Mouse (Mus musculus) cortical plate, adult 2 months (tissue): Measurements from ENCODE around the gene AC134908.4. TPM values are rescaled to one million over a fixed set of nuclear protein-coding genes. Genes with fewer than 3 reads are reported as not detected.

Experiments used
- H3K27ac ChIP-seq: fragments of 200-500 bp; 2 replicates; pipeline ENCODE4 v1.5.1; 2012; ENCODE audit warnings: low read length, control low read depth, inconsistent platforms; ENCODE audit not compliant: insufficient read depth
- H3K4me1 ChIP-seq: fragments of 200-500 bp; 2 replicates; pipeline ENCODE4 v1.6.1; 2011; ENCODE audit warnings: low read length; ENCODE audit not compliant: control insufficient read depth, insufficient read depth
- H3K4me3 ChIP-seq: fragments of 200-500 bp; 2 replicates; pipeline ENCODE4 v1.5.1; 2011; ENCODE audit warnings: mild to moderate bottlenecking, low read length, control low read depth; ENCODE audit not compliant: insufficient read depth
- CTCF ChIP-seq: fragments of 200-500 bp; IDR thresholded peaks from 2 replicates; pipeline ENCODE4 v1.5.1; 2011; ENCODE audit warnings: mild to moderate bottlenecking, control low read depth, low read length; ENCODE audit not compliant: insufficient read depth; ENCODE audit errors: extremely low read depth
- POLR2A ChIP-seq: fragments of 200-500 bp; IDR thresholded peaks from 2 replicates; pipeline ENCODE4 v1.6.1; 2011; ENCODE audit warnings: mild to moderate bottlenecking, low read length, control low read depth; ENCODE audit not compliant: insufficient read depth; ENCODE audit errors: extremely low read depth
- polyA plus RNA-seq: library from polyadenylated mRNA; depleted of rRNA; stranded (reverse); fragments of >200 nt; gene quantifications from 2 replicates; pipeline ENCODE4 v1.2.3, GENCODE M21; 2012

The AC134908.4 gene
- polyA plus RNA-seq, 1 experiment: 4.0 TPM

- peak overlapping the region; percentile 41 for H3K4me3 ChIP-seq
- peaks cover 4% of the 10 kb centered on the region for H3K4me1 ChIP-seq
- peak overlapping the region; percentile 82; the same call in 1 of the 2 replicates for H3K27ac ChIP-seq
- no peak for TF ChIP-seq CTCF
- TF ChIP-seq POLR2A: no peak
These were observed 832 bp upstream of the AC134908.4 start for GRCm38 (mm10) chr17:25796211-25796771.

GRCm38 (mm10) chr17:25794998-25795397 is 461 bp downstream of the AC134908.4 start:
- TF ChIP-seq CTCF: no peak
- no peak for TF ChIP-seq POLR2A
- peak overlapping the region; percentile 17; the same call in 1 of the 2 replicates for H3K4me3 ChIP-seq
- H3K4me1 ChIP-seq: peaks cover 5% of the 10 kb centered on the region
- H3K27ac ChIP-seq: peak overlapping the region; percentile 75

DNA sequence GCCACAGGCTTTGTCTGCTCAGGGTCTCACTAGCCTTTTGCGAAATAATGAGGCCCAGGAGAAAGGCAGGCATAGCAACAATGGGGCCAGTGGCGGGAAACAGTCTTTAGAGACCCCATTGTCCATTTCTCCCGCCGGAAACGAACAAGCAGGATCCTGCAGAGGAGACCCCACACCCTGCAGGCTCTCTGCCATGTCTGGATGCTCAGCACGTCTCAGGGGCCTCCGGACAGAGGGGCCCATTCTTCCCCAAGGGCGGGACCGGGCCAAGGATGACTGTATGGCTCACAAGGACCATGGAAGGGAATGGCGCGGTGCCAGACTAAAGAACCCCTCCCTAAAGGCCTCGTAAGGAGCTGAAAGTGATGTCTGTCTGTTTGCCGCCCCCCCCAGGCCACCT is 1.3 kb downstream of the AC134908.4 start:
- TF ChIP-seq CTCF (no peak), POLR2A (no peak)
- Histone ChIP-seq H3K27ac (no peak overlapping the region), H3K4me3 (no peak overlapping the region), H3K4me1 (peaks cover 5% of the 10 kb centered on the region)

GRCm38 (mm10) chr17:25792615-25793014 is 2.8 kb downstream of the AC134908.4 start, which contains the start of gene Fam173a:
Gene Fam173a, minus strand, starts transcription at chr17:25792901.
- Histone ChIP-seq H3K4me3 (peak within 1 kb of the TSS; percentile 75), H3K4me1 (peaks cover 5% of the 10 kb centered on the region), H3K27ac (peak within 1 kb of the TSS; percentile 74)
- no peak for TF ChIP-seq CTCF
- TF ChIP-seq POLR2A: no peak

- Histone ChIP-seq H3K4me1 (peaks cover 5% of the 10 kb centered on the region), H3K4me3 (peak overlapping the region; percentile 75), H3K27ac (peak overlapping the region; percentile 71)
- TF ChIP-seq CTCF: no peak
- TF ChIP-seq POLR2A: peak; percentile 86
These were observed 3.5 kb downstream of the AC134908.4 start for GRCm38 (mm10) chr17:25791843-25792527.

DNA sequence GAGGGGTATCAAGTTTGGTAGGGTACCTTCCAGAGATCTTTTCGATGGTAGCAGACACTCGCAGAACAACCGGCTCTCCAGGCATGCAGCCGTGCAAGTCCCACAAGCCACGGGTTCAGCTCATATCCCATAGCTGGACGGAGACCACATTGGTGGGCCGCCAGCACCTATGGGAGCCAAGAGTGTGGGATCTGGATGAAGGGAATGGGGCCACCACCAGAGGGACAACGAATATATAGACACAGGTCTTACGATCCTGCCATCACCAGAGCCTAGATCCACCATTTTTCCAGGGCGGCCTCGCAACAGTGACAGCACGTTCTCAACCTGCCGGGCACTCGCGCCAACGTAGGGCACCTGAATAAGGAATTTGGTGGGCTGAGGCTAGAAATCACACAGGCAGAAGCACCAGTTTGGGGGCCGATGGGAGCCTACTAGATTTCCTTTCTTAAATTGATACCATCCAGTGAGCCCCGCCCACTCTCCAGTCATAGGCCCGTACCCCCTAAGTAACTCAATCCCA is 4.1 kb downstream of the AC134908.4 start:
- H3K4me3 ChIP-seq: peak overlapping the region; percentile 75
- H3K27ac ChIP-seq: no peak overlapping the region
- no peak for TF ChIP-seq CTCF
- TF ChIP-seq POLR2A: no peak
- H3K4me1 ChIP-seq: peaks cover 5% of the 10 kb centered on the region

GRCm38 (mm10) chr17:25786781-25787504 is 8.5 kb downstream of the AC134908.4 start:
- TF ChIP-seq CTCF (no peak), POLR2A (0 out of 2 replicates have a peak, but pooled peaks have one; percentile 5)
- Histone ChIP-seq H3K4me1 (peaks cover 10% of the 10 kb centered on the region), H3K27ac (no peak overlapping the region), H3K4me3 (no peak overlapping the region)

GRCm38 (mm10) chr17:25786280-25786679 is 9.2 kb downstream of the AC134908.4 start, which contains the start of gene Ccdc78:
Gene Ccdc78, plus strand, starts transcription at chr17:25786580.
- Histone ChIP-seq H3K4me3 (peak within 1 kb of the TSS; percentile 74), H3K27ac (0 out of 2 replicates have a peak within 1 kb of the TSS, but pooled peaks have one; percentile 55), H3K4me1 (peaks cover 8% of the 10 kb centered on the region)
- no peak for TF ChIP-seq CTCF
- TF ChIP-seq POLR2A: no peak

GRCm38 (mm10) chr17:25785281-25785745 is 10.1 kb downstream of the AC134908.4 start, which contains the start of gene Haghl:
Gene Haghl, minus strand, starts transcription at chr17:25785673.
- Histone ChIP-seq H3K4me3 (peak within 1 kb of the TSS; percentile 74), H3K27ac (peak within 1 kb of the TSS; percentile 55; the same call in 1 of the 2 replicates), H3K4me1 (peaks cover 7% of the 10 kb centered on the region)
- TF ChIP-seq CTCF (no peak), POLR2A (peak; percentile 94)
